Mouse (Mus musculus) midbrain, embryonic 14.5 days (tissue): ENCODE measurements around the gene Slc43a1. TPM values are rescaled to one million over a fixed set of nuclear protein-coding genes. Genes with fewer than 3 reads are reported as not detected.
A peak's percentile ranks its signal among the peaks of the same experiment; 100 is the strongest.

ENCODE experiments used
- ATAC-seq: fragments of 200-750 bp; cut with Nextera tagmentation; 2 replicates; pipeline ENCODE4 v1.8.0; 2017; ENCODE audit warnings: moderate number of reproducible peaks, moderate library complexity; ENCODE audit not compliant: low FRiP score, low TSS enrichment
- DNase-seq: peaks from one replicate; pipeline ENCODE4 v3.0.0-alpha.2; 2015
- H3K27ac ChIP-seq: fragments of 300-500 bp; sonication (generic); replicated peaks from 2 replicates; pipeline ENCODE4 v1.5.1; 2014; ENCODE audit warnings: mild to moderate bottlenecking, low read depth, low read length, moderate library complexity
- H3K27me3 ChIP-seq: fragments of 300-500 bp; sonication (generic); 2 replicates; pipeline ENCODE4 v1.6.1; 2014; ENCODE audit warnings: low read length, control low read depth, mixed read lengths; ENCODE audit not compliant: control insufficient read depth, insufficient read depth
- H3K36me3 ChIP-seq: fragments of 300-500 bp; sonication (generic); 2 replicates; pipeline ENCODE4 v1.6.1; 2014; ENCODE audit warnings: low read length, control low read depth; ENCODE audit not compliant: control insufficient read depth, insufficient read depth
- H3K4me1 ChIP-seq: fragments of 300-500 bp; sonication (generic); 2 replicates; pipeline ENCODE4 v1.6.1; 2014; ENCODE audit warnings: mild to moderate bottlenecking, antibody characterized with exemption, low read length, control low read depth; ENCODE audit not compliant: control insufficient read depth, insufficient read depth
- H3K4me2 ChIP-seq: fragments of 300-500 bp; sonication (generic); 2 replicates; pipeline ENCODE4 v1.6.1; 2014; ENCODE audit warnings: mild to moderate bottlenecking, low read length, moderate library complexity
- H3K4me3 ChIP-seq: fragments of 300-500 bp; sonication (generic); replicated peaks from 2 replicates; pipeline ENCODE4 v1.5.1; 2014; ENCODE audit warnings: low read depth, low read length
- H3K9ac ChIP-seq: fragments of 300-500 bp; sonication (generic); replicated peaks from 2 replicates; pipeline ENCODE4 v1.6.1; 2014; ENCODE audit warnings: mild to moderate bottlenecking, low read length, moderate library complexity
- H3K9me3 ChIP-seq: fragments of 300-500 bp; sonication (generic); 2 replicates; pipeline ENCODE4 v1.6.1; 2016; ENCODE audit warnings: low read length, control low read depth, mixed read lengths; ENCODE audit not compliant: control insufficient read depth
- WGBS: fragments of 180-500 bp; shearing (Covaris S2); extraction: QIAGEN DNeasy Blood & Tissue Kit; methylation state at CpG from one replicate; pipeline ENCODE4 v1.1.7; 2014; 5-methylcytosine and 5-hydroxymethylcytosine counted together
- polyA plus RNA-seq: library from polyadenylated mRNA; unstranded; fragments of >200 nt; fragmentation: Nextera tagmentation; extraction: Ambion mirVana; gene quantifications from 2 replicates; pipeline ENCODE4 v1.2.1, GENCODE M21; 2014

The Slc43a1 gene
- 0.90 and 2.4 TPM in 2 replicates for polyA plus RNA-seq

GRCm38 (mm10) chr2:84838593-84838949 lies at the start of gene Slc43a1:
Gene Slc43a1, plus strand, starts transcription at chr2:84838850.
- whole genome bisulfite sequencing: 21% methylated on average over 10 of the region's 10 CpGs
- no peak for DNase-seq

GRCm38 (mm10) chr2:84790418-84790817 lies 48.2 kb upstream of the Slc43a1 start:
- no peak overlapping the region for H3K9ac ChIP-seq
- no peak overlapping the region for H3K27ac ChIP-seq
- H3K9me3 ChIP-seq: no peaks in the 10 kb centered on the region
- no peaks in the 10 kb centered on the region for H3K4me1 ChIP-seq
- no peak for DNase-seq
- H3K4me2 ChIP-seq: no peak overlapping the region
- no peak for ATAC-seq
- H3K27me3 ChIP-seq: no peaks in the 10 kb centered on the region
- no peaks in the 10 kb centered on the region for H3K36me3 ChIP-seq
- WGBS: 61% methylated on average over 9 of the region's 9 CpGs
- no peak overlapping the region for H3K4me3 ChIP-seq

More at GRCm38 (mm10) chr2:84838593-84838949, at the start of gene Slc43a1:
- Histone ChIP-seq H3K9me3 (no peaks in the 10 kb centered on the region), H3K9ac (peak within 1 kb of the TSS; percentile 50), H3K27me3 (peaks cover 44% of the 10 kb centered on the region), H3K4me3 (peak within 1 kb of the TSS; percentile 50), H3K4me1 (peaks cover 14% of the 10 kb centered on the region), H3K4me2 (peak within 1 kb of the TSS; percentile 88), H3K36me3 (no peaks in the 10 kb centered on the region), H3K27ac (no peak within 1 kb of the TSS)
- no peak for ATAC-seq

GRCm38 (mm10) chr2:84792516-84792915 lies 46.1 kb upstream of the Slc43a1 start:
- WGBS: 92% methylated on average over 3 of the region's 3 CpGs
- DNase-seq (no peak), ATAC-seq (no peak)
- H3K4me1 ChIP-seq: no peaks in the 10 kb centered on the region
- H3K4me2 ChIP-seq: no peak overlapping the region
- no peaks in the 10 kb centered on the region for H3K36me3 ChIP-seq
- H3K27ac ChIP-seq: no peak overlapping the region
- H3K9ac ChIP-seq: no peak overlapping the region
- H3K4me3 ChIP-seq: no peak overlapping the region
- H3K9me3 ChIP-seq: no peaks in the 10 kb centered on the region
- no peaks in the 10 kb centered on the region for H3K27me3 ChIP-seq

- 0 out of 2 replicates have a peak, but pooled peaks cover 4% of the 10 kb centered on the region for H3K4me1 ChIP-seq
- no peak for ATAC-seq
- H3K9ac ChIP-seq: no peak overlapping the region
- H3K27ac ChIP-seq: no peak overlapping the region
- H3K4me3 ChIP-seq: no peak overlapping the region
- WGBS: 90% methylated on average over 3 of the region's 3 CpGs
- H3K9me3 ChIP-seq: no peaks in the 10 kb centered on the region
- no peaks in the 10 kb centered on the region for H3K27me3 ChIP-seq
- no peak for DNase-seq
- H3K4me2 ChIP-seq: no peak overlapping the region
- no peaks in the 10 kb centered on the region for H3K36me3 ChIP-seq
Observed at GRCm38 (mm10) chr2:84793154-84793553, 45.5 kb upstream of the Slc43a1 start.

GRCm38 (mm10) chr2:84793871-84794270 lies 44.8 kb upstream of the Slc43a1 start:
- no peaks in the 10 kb centered on the region for H3K36me3 ChIP-seq

GRCm38 (mm10) chr2:84797833-84798492 lies 40.7 kb upstream of the Slc43a1 start:
- peak overlapping the region; percentile 82 for H3K4me2 ChIP-seq
- DNase-seq (peak; percentile 90), ATAC-seq (peak; percentile 48; the same call in 1 of the 2 replicates)
- no peaks in the 10 kb centered on the region for H3K27me3 ChIP-seq
- no peaks in the 10 kb centered on the region for H3K36me3 ChIP-seq
- H3K9me3 ChIP-seq: no peaks in the 10 kb centered on the region
- peak overlapping the region; percentile 51 for H3K4me3 ChIP-seq
- 0 out of 2 replicates have a peak overlapping the region, but pooled peaks have one; percentile 49 for H3K27ac ChIP-seq
- 10% methylated on average over 13 of the region's 13 CpGs for WGBS
- peak overlapping the region; percentile 46 for H3K9ac ChIP-seq
- H3K4me1 ChIP-seq: 0 out of 2 replicates have a peak, but pooled peaks cover 11% of the 10 kb centered on the region

More at GRCm38 (mm10) chr2:84793871-84794270, 44.8 kb upstream of the Slc43a1 start:
- H3K27me3 ChIP-seq: no peaks in the 10 kb centered on the region
- H3K27ac ChIP-seq: no peak overlapping the region
- DNase-seq: no peak
- 0 out of 2 replicates have a peak, but pooled peaks cover 7% of the 10 kb centered on the region for H3K4me1 ChIP-seq
- no peak overlapping the region for H3K4me2 ChIP-seq
- H3K9ac ChIP-seq: no peak overlapping the region
- no peaks in the 10 kb centered on the region for H3K9me3 ChIP-seq
- no peak for ATAC-seq
- WGBS: 88% methylated on average over 3 of the region's 3 CpGs
- H3K4me3 ChIP-seq: no peak overlapping the region

- peak within 1 kb of the TSS; percentile 82 for H3K4me2 ChIP-seq
- 0 out of 2 replicates have a peak, but pooled peaks cover 11% of the 10 kb centered on the region for H3K4me1 ChIP-seq
- no peaks in the 10 kb centered on the region for H3K27me3 ChIP-seq
- peak within 1 kb of the TSS; percentile 49; the same call in 1 of the 2 replicates for H3K27ac ChIP-seq
- H3K9me3 ChIP-seq: no peaks in the 10 kb centered on the region
- no peaks in the 10 kb centered on the region for H3K36me3 ChIP-seq
- ATAC-seq (peak; percentile 73), DNase-seq (peak; percentile 68)
- 0% methylated on average over 21 of the region's 21 CpGs for WGBS
- H3K9ac ChIP-seq: peak within 1 kb of the TSS; percentile 46
- peak within 1 kb of the TSS; percentile 51 for H3K4me3 ChIP-seq
Observed at GRCm38 (mm10) chr2:84798493-84798921, 40.1 kb upstream of the Slc43a1 start, which contains the start of gene Ube2l6. Gene Ube2l6, plus strand, starts transcription at chr2:84798828.

GRCm38 (mm10) chr2:84799041-84799561 lies 39.5 kb upstream of the Slc43a1 start:
- peak overlapping the region; percentile 46 for H3K9ac ChIP-seq
- no peaks in the 10 kb centered on the region for H3K9me3 ChIP-seq
- peak overlapping the region; percentile 82 for H3K4me2 ChIP-seq
- ATAC-seq: peak; percentile 66
- H3K27me3 ChIP-seq: no peaks in the 10 kb centered on the region
- WGBS: under 1% methylated on average over 16 of the region's 16 CpGs
- 0 out of 2 replicates have a peak, but pooled peaks cover 11% of the 10 kb centered on the region for H3K4me1 ChIP-seq
- H3K4me3 ChIP-seq: peak overlapping the region; percentile 51
- H3K36me3 ChIP-seq: no peaks in the 10 kb centered on the region
- no peak overlapping the region for H3K27ac ChIP-seq
- DNase-seq: peak; percentile 86
